Mouse (Mus musculus) lung, postnatal 0 days (tissue): ENCODE results near the gene Cabp4.

ENCODE experiments used
- CTCF ChIP-seq: IDR thresholded peaks from 2 replicates; pipeline ENCODE4 v1.5.1; 2016; ENCODE audit warnings: antibody characterized with exemption, mild to moderate bottlenecking
- EP300 ChIP-seq: IDR thresholded peaks from 2 replicates; pipeline ENCODE4 v1.6.1; 2016; ENCODE audit warnings: antibody characterized with exemption, mild to moderate bottlenecking, control low read depth

DNA sequence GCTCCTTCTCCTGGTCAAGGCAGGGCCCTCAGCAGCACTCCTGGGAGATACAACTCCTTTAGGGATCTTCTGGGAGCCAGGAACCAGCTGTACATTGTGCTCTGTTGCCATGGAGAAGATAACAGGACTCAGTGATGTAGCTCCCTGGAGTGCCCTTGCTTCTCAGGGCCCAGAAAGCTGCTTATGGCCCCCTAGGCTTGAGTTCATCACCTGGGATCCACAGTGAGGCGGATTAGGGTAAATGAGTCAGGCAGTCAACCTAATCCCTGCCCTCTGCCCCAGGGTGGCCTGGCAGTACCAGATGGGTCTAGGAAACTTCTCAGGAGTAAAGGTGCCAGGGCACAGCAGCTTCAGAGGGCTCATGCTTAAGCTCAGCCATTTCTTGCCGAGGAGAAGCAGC is 4.4 kb downstream of the Cabp4 start, which contains the start of gene Gpr152:
- TF ChIP-seq CTCF: no peak
- no peak for TF ChIP-seq EP300
